Mouse (Mus musculus): ENCODE measurements at regions not wholly inside any gene's neighbourhood (a gene's known extent, or its start where the extent isn't known, plus 50 kb on each side); places are given as distances from the start of the nearest gene placed in this dataset.
"Not testable (repeated sequence)": the region's sequence is repeated elsewhere in the genome, so short reads cannot be mapped to it uniquely, and the experiment has no call there.

DNA sequence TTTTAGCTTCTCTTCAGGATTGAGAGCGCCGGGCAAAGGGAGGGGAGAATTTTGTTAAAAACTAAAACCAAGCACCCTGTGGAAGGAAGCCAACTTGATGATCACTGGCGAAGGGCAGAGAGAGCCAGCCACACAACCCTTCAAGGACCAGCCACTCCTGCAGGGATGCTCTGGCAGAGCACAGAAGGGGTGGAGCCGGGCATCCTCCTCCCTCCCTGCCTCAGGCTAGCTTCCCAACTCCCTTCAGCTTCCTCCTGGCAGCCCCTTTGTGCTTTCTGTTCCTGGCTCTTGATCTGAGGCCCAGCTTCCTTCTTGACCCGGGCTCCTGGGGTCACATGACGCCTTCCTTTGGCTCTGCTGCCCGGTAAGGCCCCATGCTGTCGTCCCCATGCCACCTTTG, 591.8 kb upstream of the Gm10131 start:
- no peak for ATAC-seq

DNA sequence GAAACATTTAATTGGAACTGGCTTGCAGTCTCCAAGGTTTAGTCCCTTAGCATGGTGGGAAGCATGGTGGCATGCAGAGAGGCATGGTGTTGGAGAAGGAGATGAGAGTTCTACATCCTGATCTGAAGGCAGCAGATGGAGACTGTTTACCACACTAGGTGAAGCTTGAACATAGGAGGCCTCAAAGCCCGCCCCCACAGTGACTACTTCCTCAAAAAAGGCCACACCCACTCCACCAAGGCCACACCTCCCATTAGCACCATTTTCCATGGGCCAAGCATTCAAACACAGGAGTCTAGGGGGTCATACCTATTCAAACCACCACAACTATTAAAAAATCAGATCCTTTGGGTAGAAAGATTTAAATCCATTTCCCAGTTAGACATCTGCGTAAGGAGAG, 591.3 kb upstream of the Gm10131 start:
- ATAC-seq = no peak

DNA sequence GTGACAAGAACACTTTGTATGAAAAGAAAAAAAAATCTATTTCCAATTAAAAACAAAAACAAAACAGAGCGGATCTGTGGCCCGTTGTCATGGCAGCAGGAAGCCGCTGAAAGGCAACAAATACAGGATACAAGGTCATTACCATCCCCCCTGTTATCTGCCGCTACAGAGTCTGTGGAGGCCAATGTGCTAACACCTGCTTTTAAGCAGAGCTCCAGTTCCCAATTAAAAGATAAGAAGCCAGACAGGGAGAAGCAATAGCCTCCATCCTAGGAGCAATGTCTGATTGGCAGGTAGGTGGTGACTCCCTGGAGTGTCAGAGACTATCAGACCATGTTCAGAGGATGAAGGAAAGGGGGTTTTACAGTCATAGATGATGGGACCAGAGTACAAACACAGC, 587.5 kb upstream of the Gm10131 start:
- ATAC-seq = no peak

DNA sequence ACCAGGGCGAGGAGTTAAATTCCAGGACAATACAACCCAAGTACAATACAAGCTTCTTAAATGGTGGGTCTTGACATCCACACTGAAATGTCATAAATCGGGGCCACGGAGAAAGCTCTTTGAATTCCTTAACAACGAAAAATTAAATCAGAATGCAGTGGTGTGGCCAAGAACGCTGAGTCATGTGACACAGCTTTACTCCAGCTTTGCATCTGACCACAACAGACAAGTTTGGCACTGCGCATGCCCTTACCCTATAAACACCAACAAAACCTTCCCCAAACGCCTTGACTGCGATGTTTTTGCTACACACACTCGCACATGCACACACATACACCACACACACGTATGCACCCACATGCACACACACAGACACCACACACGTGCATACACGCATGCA, 584.8 kb upstream of the Gm10131 start:
- ATAC-seq = no peak

DNA sequence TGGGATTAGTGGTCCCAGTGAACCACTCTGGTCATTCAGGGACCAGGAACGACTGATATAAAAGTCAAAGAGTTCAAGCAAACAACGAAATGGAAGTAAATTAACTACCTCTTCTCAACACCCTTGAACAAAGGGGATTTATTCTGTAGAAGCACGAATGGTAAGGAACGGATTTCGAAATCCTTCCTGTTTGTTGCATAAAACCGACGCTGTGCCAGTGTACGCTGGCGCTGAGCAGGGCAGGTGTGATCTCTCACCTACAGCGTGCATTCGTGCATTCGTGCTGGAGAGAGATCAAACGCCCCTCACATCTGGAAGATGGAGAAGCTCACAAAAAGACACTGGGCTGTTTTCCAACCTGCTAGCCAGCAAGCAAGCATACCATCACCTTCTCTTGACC, 581.1 kb upstream of the Gm10131 start:
- ATAC-seq = no peak

DNA sequence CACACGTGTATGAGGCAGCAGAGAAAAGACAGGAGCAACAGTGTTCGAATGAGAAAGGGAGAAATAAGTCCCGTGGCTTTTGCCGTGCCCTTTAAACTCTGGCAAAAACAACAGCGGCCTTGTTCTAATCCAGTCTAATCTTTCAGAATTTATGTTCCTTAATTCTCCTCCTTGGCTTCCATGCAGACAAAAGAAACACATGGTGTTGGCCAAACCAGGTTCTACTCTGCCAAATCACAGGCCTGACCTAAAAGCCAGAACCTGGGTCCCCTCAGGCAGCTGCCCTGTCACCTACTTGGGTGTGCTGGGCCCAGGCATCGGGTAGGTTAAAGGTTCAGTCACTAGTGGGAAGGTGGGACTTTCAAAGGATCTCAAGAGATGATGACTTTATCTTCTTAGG, 580.2 kb upstream of the Gm10131 start:
- ATAC-seq = no peak

DNA sequence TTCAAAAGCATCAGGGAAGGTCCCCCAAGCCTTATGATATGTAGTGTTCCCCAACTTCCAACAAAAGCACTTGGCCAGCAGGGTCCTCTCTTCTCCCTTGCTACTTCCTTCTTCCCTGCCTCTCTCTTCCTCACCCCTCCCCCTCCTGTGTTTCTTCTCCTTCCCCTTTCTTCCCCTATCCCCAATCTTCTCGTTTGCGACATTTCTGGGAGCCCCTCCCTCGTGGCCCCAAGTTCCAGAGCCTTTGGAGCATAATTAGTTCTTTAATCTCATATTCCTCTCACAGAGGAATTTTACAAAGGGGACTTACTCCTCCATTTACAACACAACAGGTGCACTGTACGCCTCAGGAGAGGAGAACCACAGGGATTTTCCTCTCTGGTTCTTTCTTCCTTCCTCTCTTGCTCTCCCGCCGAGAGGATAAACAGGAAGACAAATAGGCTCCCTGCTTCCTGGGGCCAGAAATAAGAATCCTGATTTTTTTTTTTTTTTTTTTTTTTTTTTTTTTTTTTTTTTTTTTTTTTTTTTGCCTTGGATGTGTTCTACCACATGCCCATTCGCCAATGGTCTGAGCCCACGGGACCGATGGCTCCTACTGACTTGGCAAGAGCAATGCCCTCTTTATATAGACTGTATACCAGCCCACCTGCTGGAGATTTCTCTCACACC, 578.4 kb upstream of the Gm10131 start:
- no peak for ATAC-seq

DNA sequence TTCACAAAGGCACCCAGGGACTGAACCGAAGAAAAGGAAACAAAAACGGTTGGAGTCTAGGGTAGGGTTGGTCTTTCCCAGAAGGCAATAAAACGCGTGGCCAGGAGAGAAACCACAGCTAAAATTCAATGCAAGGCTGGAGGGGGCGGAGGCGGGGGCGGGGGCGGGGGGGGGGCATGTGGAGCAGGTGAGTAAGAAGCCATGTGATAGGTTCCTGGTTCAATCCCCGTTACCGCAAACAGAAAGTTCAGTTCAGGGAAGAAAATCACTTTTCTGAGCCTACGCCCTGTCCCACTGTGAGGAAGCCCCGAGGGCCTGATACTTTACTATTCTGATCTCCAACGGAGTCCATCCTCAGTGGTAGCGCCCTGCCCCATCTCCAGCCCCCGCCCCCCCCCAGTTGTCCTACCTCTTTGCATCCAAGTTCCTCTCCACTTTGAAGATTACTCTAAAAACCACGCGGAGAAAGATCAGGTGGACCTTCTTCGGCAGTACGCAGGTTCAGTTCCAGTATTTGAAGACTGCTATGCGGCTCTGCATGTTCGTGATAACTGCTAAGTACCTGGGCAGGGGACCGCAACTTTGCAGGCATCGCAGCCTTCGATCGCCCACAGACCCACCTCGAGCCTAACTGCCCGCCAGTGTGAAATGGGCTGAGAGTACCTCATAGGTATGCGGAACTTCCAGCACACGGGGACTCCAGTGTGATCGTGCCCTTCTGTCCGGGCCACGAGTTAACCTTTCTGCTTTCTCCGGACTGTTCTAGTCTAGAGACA, 577.7 kb upstream of the Gm10131 start:
- peak; percentile 46 for ATAC-seq

DNA sequence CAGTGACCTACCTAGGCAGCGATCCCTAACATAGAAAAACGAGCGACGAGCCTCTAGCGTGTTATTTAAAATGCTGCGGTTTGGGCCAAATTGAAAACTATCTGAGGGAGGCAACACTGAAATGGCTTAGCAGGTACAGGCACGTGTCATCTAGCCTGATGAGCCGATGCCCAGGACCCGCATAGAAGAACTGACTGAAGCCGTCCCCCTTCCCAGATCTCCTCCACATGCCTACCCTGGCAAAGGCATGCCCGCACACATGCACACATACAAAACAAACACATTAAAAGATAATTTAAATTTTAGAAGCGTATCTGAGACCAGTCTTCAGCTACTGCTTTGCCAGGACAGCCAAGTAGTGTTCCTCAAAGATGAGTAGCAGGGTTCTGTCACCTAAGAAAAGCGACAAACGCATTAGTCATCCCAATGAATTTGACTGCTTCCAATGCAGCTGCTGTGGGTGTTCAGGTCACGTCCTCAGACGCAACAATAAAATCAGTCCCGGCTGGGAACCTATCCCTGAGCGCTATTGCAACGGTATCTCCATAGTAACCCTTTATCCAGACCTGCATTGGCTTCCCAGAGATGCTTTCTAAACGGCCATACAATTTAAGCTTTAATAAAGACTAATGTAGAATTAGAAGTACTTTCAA, 577.0 kb upstream of the Gm10131 start:
- ATAC-seq = peak; percentile 6

DNA sequence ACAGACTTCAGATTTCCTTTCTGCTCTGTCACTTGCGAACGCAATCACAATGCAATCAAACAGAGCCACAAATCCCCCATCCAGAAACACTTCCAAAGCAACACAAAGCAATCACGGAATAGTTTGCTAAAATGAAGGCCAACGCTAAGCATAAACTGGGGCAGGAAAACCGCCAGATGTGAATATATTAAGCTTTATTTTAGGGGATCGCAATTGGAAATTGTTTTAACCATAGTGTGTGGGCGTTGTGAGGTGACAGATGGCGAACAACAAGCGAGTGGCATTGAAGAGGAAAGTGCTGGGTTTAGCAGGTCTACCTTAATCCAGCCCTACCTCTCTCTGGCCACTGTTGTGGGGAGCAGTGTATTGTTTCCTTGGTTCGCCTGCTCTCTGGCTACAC, 574.8 kb upstream of the Gm10131 start:
- ATAC-seq = no peak

DNA sequence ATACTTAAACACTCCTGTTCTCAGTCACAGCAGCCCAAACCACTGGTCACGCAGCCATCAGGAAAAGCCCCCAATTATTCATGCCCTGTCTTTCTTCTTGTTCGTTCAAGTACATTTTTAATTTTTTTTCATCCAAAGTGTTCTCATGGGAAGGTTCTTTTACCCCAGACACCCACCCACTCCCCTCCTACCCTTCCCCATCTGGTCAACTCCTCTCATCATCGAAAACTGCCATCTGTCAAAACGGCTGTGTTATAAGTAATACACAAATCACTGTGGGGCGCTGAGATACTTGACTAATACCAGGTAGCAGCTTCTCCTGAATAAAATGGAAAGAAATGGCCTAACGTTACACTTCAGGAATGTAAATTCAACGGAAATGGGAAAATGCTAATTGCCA, 573.1 kb upstream of the Gm10131 start:
- no peak for ATAC-seq

DNA sequence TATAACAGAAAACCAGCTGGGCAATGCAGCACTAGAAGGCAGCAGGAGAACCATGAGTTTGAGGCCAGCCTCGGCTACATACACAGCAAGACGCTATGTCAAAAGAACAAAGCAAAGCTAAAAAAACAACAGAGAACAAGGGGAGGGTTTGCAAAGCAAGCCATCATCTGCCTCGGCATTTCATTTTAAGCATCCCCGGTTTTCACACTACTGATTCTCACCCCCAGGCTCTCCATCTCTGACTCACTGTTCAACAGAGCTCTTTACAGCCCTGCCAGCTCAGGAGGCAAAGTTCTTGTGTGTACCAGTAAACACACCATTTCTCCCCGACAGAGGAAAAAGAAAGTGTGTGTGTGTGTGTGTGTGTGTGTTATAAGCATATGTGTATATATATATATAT, 571.6 kb upstream of the Gm10131 start:
- ATAC-seq = no peak

DNA sequence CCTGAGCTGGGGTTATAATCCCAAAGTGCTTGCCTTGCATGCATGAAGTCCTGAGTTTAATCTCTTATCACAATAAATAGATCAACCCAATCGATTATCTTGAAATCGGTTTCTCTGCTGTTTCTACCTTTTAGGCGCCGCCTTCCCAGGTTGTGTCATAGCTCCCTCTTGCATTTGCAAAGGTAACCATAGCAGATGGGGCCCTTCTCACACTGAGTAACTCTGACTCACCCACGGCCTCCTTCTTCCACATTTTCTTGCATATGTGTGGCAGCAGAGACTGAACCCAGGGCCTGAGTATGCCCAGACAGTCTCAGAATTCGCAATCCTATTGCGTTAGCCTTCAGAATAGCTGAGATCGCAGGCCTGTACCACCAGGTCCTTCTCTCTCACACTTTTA, 570.7 kb upstream of the Gm10131 start:
- no peak for ATAC-seq

DNA sequence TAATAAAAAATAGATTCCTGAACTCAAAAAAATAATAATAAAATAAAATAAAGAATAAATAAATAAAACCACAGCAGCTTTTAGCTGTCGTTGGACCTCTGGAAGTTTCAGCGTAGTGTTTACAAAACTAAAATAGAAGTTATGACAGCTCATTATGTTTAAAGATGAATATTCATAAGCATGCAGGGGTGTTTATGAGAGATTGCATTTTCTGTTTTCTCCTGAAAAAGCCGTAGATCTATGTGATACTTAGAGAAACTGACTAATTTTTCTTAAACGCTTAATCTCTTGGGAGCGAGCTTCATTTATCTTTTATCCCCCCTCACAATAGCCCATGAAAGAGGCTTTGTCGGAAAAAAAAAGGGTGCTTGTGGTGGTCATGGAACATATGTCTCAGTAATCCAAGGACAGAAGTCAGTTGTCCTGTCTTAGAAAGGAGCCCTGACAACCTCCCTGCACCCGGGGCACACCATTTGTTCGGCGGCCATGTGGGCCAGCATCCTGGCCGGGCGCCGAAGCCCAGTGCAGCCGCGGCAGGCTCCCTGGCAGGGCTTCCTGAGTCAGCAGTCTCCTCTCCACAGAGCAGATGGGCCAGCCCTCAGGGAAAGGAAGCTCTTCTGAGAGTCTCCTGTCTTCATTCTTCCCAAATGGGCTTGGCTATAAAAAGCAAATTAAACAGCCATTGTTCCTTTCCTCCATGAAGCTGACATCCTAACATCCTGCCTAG, 568.2 kb upstream of the Gm10131 start:
- no peak for ATAC-seq

DNA sequence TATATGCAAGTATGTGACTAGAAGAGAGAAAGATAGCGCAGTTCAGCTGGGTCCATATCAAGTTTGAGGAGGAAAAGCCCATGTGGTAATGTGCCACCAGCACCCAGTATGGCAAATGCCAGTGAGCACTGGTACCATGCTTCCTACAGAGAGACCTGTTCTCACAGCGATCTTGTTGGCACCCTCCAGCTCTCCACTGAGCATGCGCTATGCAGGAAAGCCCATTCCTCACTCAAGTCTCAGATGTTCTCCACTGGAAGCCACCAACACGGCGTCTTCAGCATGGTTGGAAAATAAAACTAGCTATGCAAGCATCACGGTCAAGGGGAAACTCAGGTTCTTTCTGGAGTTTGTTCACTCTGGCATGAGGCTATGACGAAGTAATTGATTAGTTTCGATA, 567.3 kb upstream of the Gm10131 start:
- ATAC-seq = no peak

DNA sequence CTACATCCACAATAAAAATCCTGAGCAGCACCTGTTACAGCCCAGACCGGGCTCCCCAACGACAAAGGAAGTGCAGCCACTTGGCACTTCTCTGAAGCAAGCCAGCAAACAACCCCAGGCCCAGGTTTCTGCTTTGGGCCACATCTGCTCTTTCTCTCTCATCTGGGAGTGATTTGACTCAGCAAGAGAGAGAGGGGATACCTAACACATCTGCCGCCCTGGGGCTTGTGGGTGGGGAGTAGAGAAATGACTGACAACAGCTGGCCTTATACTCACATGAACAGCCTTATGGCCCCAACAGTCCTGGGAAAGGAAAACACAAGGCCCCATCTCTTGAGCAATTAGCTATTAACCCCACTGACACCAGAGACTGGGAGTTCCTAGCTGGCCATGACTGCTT, 560.2 kb upstream of the Gm10131 start:
- peak; percentile 80 for ATAC-seq

DNA sequence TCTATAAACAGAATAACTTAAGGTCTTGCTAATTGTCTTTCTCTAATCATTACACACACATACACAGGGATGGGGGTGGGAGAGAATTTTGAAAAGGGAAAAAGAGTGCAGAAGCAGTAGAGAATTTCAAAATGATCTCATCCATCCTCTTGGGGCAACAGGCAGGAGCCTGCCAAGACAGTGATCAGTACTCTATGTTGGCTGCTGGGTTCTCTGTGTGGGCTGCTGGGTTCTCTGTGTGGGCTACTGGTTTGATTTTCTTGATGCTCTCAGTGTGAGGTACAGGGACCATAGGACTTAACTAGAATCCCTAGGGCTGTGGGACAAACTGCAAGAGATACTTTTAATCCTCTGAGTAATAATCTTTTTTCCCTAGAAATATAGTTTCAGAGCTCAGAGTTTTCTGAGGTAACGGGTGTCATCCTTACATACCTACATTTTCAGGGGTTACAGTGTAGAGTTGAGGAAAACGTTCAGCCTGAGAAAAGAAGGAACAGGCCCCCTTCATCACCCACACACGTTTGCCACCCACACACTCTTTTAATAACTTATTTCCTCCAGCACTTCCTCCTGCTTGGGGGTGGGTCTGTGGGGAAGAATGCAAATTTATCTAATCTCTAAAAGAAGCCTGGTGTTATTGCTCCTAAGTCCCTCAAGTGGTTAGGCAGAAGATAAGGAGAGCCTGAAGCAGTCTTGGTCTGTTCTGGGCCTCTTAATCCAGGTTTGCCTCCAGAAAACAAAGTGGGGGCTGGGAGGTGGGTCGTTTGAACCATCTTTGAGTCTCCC, 559.6 kb upstream of the Gm10131 start:
- ATAC-seq = peak; percentile 55

DNA sequence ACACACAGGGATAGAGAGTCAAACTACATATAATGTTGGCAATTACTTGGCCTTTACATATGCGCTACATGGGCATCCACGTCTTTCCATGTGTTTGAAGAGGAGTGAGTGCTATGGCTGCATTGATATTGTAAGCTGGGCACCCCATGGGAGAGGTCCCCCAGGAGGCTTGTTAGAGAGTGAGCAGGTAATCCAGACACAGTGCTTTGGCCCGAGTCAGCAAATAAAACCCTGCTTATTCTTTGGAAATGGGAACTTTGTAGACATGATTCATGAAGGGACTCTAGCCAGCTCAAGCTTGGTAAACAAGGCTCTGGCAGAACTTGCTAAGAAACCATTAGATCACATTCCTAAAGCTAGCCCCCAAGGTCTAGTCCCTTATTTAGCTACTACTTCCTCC, 557.6 kb upstream of the Gm10131 start:
- ATAC-seq = no peak

DNA sequence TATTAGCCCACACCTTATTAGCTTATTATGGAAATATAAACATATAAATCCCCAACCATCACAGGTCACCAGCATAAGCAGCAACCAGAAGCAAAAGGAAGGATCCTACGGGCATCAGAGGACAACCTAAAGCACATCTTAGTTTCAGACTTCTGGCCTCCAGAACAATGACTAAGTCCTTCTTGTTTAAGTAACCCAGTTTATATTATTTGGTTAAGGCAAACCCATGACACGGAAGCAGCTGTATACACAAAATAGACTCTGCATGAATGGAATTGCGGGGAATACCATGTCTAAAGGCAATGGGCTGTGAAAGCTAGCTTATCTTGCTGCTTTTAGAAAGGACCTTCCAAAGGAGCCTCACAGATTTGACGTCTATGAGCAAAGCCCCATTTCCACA, 552.9 kb upstream of the Gm10131 start:
- no peak for ATAC-seq

DNA sequence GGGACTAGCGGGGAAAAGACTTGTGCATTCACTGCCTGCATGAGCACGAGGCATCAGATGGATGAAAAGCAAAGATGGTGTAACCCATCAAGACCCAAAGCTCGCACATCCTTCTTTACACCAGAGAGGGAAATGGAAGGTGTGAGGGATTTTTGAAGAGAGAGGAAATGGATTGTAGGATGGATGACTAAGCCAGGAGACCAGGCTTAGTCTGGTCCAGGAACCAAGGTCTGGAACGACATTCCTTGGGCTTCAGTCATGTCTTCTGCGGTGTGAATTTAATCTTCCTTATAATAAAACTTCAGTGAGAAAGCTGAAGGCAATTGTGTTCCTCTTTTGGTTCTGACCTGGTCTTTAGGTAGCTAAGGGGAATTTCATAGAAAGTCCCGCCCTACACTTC, 551.0 kb upstream of the Gm10131 start:
- ATAC-seq = no peak

DNA sequence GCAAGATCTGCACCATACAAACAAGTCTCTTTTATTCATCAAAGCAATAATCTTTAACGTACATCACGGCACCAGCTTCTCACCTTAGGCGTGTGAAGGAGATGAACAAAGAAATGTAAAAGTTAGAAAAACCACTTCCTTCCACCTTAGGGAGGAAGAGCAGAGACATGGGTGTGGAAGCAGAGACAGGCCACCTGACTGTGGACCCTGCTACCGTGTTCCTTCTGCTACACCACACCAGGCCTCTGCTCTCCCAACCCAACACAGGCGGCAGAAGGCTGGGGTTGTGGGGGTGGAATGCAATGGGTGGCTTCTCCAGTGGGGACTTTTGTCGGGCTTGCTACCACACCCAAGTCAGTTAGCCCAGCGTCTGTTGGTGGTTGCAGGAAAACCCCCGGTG, 540.2 kb upstream of the Gm10131 start:
- peak; percentile 90 for ATAC-seq

DNA sequence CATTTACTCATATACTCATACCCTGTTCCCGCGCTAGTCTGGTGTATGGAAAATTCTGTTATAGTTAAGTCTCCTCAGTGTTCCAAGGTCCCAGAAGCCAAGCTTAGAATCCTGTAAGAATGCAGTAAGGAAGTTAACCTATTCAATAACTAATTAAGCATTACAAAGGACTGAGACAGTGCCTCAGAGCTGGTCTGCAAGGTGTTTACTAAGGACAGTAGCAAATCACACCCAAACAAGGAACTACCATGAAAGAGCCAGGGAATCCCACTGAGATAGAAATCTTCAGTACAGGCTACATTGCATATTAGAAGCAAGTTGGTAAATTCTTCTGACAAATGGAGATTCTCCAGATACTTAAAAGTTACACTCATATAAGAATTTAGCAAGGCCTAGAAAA, 516.7 kb upstream of the Gm10131 start:
- ATAC-seq = not testable (repeated sequence)

DNA sequence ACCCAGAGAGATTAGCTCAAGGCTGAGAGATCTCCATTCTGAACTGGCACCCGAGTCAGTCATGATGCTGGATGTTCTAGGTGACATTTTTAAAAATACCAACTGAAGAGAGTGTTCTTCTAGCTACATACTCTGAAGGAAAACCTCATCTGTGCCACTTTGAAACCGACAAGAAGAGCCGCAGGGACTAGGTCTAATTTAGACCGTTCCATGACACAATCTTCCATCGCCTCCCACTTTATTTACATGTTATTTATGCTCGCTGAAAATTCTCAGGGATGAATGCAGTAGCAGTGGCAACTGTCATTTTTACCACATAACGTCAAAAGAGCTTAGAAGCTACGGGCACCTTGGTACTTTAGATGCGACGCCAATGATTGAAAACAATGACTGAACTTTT, 514.1 kb upstream of the Gm10131 start:
- no peak for ATAC-seq

All from inflammation-experienced regulatory T-cells, adult 6 months (primary cell).